Mouse (Mus musculus) spleen, adult 2 months (tissue): Measurements from ENCODE around the gene Lcorl.

Experiments
- CTCF ChIP-seq: fragments of 200-500 bp; IDR thresholded peaks from 2 replicates; pipeline ENCODE4 v1.5.1; 2011; ENCODE audit warnings: mild to moderate bottlenecking, inconsistent platforms; ENCODE audit not compliant: insufficient read depth, insufficient read length, insufficient replicate concordance; ENCODE audit errors: extremely low read depth
- POLR2A ChIP-seq: fragments of 200-500 bp; IDR thresholded peaks from 2 replicates; pipeline ENCODE4 v1.6.1; 2011; ENCODE audit warnings: low read depth, low read length, inconsistent platforms

GRCm38 (mm10) chr5:45690802-45691201 is 166.6 kb downstream of the Lcorl start:
- TF ChIP-seq CTCF (no peak), POLR2A (no peak)
